Mouse (Mus musculus): Measurements from ENCODE around the gene 6820408C15Rik. TPM values are rescaled to one million over a fixed set of nuclear protein-coding genes. Genes with fewer than 3 reads are reported as not detected.

6820408C15Rik gene
- 1.9 and 2.5 TPM in 2 replicates for polyA plus RNA-seq (2015; fragmentation: Nextera tagmentation; extraction: Ambion mirVana)

GRCm38 (mm10) chr2:152415287-152415686 is at the start of gene 6820408C15Rik:
TSS of gene 6820408C15Rik (plus strand) at chr2:152415587.
- Histone ChIP-seq H3K36me3 (replicated peaks) (no peaks in the 10 kb centered on the region), H3K9me3 (no peaks in the 10 kb centered on the region), H3K9ac (peak within 1 kb of the TSS; percentile 63), H3K4me1 (peaks cover 45% of the 10 kb centered on the region), H3K27ac (peak within 1 kb of the TSS; percentile 97), H3K4me3 (peak within 1 kb of the TSS; percentile 72), H3K27me3 (replicated peaks) (no peaks in the 10 kb centered on the region), H3K4me2 (peak within 1 kb of the TSS; percentile 87)
- 28% methylated on average over 4 of the region's 4 CpGs for WGBS
- ATAC-seq (replicated peaks): peak; percentile 10; the same call in 1 of the 2 replicates

DNA sequence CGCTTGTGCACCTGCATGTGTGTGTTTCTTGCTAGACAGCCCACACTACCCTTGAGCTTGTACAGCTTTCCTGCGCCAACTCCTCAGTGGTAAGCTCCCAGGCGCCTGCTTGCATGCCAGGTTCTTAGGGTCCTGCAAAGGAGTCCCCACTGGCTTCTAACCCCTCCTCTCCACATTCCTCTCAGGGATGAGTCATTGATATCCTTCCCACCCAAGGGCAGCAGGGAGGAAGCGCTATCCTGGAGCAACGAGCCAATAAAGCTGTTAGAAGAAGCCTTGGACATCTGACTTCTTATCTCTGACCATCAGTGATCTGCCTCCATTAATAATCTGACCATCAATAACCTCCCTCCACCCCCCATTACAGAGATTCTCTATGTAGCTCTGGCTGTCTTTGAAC is 47.5 kb upstream of the 6820408C15Rik start:
- ATAC-seq (replicated peaks): no peak
- H3K9ac ChIP-seq: no peak overlapping the region
- H3K4me3 ChIP-seq: no peak overlapping the region
- H3K4me1 ChIP-seq: peaks cover 6% of the 10 kb centered on the region; the same call in 1 of the 2 replicates
- H3K4me2 ChIP-seq: no peak overlapping the region
- no peaks in the 10 kb centered on the region for H3K27me3 ChIP-seq (replicated peaks)
- no peaks in the 10 kb centered on the region for H3K36me3 ChIP-seq (replicated peaks)
- WGBS: 85% methylated on average over 5 of the region's 5 CpGs
- H3K9me3 ChIP-seq: no peaks in the 10 kb centered on the region
- no peak overlapping the region for H3K27ac ChIP-seq

GRCm38 (mm10) chr2:152368532-152369140 is 46.8 kb upstream of the 6820408C15Rik start:
- WGBS: 30% methylated on average over 14 of the region's 14 CpGs
- 0 out of 2 replicates have a peak, but pooled peaks have one; percentile 9 for ATAC-seq (replicated peaks)
- no peak overlapping the region for H3K27ac ChIP-seq
- no peak overlapping the region for H3K4me3 ChIP-seq
- no peaks in the 10 kb centered on the region for H3K27me3 ChIP-seq (replicated peaks)
- no peaks in the 10 kb centered on the region for H3K9me3 ChIP-seq
- peaks cover 3% of the 10 kb centered on the region; the same call in 1 of the 2 replicates for H3K4me1 ChIP-seq
- H3K9ac ChIP-seq: no peak overlapping the region
- peak overlapping the region; percentile 4 for H3K4me2 ChIP-seq
- no peaks in the 10 kb centered on the region for H3K36me3 ChIP-seq (replicated peaks)

- Histone ChIP-seq H3K4me1 (peaks cover 30% of the 10 kb centered on the region), H3K27ac (no peak overlapping the region), H3K4me3 (no peak overlapping the region), H3K27me3 (replicated peaks) (no peaks in the 10 kb centered on the region), H3K9ac (no peak overlapping the region), H3K4me2 (no peak overlapping the region), H3K9me3 (no peaks in the 10 kb centered on the region), H3K36me3 (replicated peaks) (no peaks in the 10 kb centered on the region)
- WGBS: 82% methylated on average over 7 of the region's 7 CpGs
- ATAC-seq (replicated peaks): no peak
Observed at GRCm38 (mm10) chr2:152372104-152372503, 43.3 kb upstream of the 6820408C15Rik start.

DNA sequence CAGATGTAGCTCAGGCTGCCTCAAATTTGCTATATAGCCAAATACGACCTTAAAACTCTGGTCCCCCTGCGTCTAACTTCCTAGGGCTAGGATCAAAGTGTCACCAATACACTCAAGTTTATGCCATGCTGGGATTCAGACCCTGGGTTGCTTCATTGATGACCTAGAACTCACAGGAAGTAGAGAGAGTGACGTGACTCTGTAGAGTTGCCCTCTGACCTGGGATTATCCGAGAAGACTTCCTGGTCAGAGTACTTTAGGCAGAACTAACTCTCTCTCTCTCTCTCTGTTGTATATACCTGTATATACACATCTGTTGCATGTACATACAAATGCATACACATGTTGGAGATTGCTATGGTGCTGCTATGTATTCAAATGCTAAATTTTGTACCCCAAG is 42.7 kb upstream of the 6820408C15Rik start:
- no peaks in the 10 kb centered on the region for H3K27me3 ChIP-seq (replicated peaks)
- H3K4me2 ChIP-seq: no peak overlapping the region
- no peak overlapping the region for H3K9ac ChIP-seq
- WGBS: 68% methylated on average over 4 of the region's 4 CpGs
- no peak overlapping the region for H3K27ac ChIP-seq
- no peaks in the 10 kb centered on the region for H3K9me3 ChIP-seq
- ATAC-seq (replicated peaks): no peak
- no peak overlapping the region for H3K4me3 ChIP-seq
- H3K4me1 ChIP-seq: peaks cover 31% of the 10 kb centered on the region
- H3K36me3 ChIP-seq (replicated peaks): no peaks in the 10 kb centered on the region

DNA sequence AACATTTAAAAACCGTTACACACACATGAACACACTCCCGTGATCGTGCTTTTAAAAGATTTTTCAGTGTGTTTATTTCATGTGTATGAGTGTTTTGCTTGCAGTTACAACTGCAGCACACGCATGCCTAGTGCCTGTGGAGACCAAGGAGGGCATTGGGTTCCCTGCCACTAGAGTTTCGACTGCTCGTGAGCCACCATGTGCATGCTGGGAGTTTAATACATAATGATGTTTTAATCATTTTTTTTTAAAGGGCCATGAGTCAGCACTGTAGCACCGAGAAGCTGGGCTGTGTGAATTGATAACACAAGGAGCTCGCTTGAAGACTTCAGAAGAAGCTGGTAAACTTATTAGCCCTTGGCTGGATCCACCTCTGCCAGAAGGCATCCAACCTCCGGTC is 41.8 kb upstream of the 6820408C15Rik start:
- no peak for ATAC-seq (replicated peaks)
- WGBS: 83% methylated on average over 9 of the region's 9 CpGs
- no peak overlapping the region for H3K4me2 ChIP-seq
- no peak overlapping the region for H3K27ac ChIP-seq
- no peak overlapping the region for H3K9ac ChIP-seq
- no peaks in the 10 kb centered on the region for H3K9me3 ChIP-seq
- no peak overlapping the region for H3K4me3 ChIP-seq
- H3K27me3 ChIP-seq (replicated peaks): no peaks in the 10 kb centered on the region
- H3K36me3 ChIP-seq (replicated peaks): no peaks in the 10 kb centered on the region
- peaks cover 31% of the 10 kb centered on the region for H3K4me1 ChIP-seq

DNA sequence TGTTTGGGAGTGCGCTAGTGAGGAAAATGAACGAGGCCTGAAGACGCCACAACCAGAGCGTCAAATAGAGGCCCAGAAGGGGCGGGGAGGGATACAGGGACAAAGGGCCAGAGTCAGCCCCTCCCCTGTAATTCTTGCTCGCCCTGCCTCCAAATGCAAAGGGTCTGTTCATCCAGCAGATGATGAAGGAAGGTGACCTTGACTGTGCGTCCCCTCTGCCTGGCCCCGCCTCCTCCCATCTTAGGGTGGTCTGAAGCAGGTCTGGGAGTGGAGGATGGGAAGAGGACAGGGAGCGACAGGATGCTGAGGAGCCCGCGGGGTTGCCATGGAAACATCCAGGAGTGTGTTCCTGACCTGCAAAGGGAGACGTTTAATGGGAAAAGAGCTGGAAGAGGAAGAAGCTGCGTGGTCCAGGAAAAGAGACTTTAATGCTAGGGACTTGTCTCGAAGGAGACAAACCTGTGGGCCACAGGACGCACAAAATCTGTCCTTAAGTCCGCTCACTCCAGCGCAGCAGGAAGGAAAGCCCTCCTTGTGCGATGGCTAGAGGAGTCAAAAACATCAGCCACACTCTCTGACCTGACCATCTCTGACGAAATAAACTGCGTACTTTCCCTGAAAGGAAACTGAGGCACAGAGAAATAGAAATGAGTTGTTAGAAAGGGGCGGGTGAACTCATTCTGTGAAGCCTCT is 39.6 kb upstream of the 6820408C15Rik start:
- Histone ChIP-seq H3K9ac (peak overlapping the region; percentile 65), H3K36me3 (replicated peaks) (no peaks in the 10 kb centered on the region), H3K4me2 (peak overlapping the region; percentile 67), H3K9me3 (no peaks in the 10 kb centered on the region), H3K27ac (peak overlapping the region; percentile 92), H3K4me1 (peaks cover 31% of the 10 kb centered on the region), H3K4me3 (peak overlapping the region; percentile 43), H3K27me3 (replicated peaks) (no peaks in the 10 kb centered on the region)
- ATAC-seq (replicated peaks): peak; percentile 94
- WGBS: 3% methylated on average over 21 of the region's 21 CpGs

DNA sequence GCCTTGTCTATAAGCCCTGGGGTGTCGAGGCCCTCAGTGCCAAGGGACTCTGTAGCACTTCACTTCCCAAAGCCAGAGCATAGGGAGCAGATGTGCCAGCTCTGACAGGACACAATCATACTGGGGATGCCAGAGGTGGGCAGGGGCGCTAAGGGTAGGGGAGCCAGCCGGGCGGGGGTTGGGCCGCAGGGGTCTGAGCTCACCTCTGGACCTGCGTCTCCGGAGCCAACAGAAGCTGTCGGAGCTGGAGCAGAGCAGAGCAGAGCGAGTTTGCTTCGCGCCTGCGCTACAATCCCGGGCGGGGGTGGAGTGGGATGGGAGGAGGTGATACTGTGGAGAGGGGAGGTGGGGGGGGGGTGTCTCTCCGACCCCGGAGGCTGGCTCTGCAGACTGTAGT is 39.0 kb upstream of the 6820408C15Rik start, which contains the start of gene Nrsn2:
Gene Nrsn2, minus strand, starts transcription at position 294 of the 397 bp plus-strand sequence.
- Histone ChIP-seq H3K4me1 (peaks cover 31% of the 10 kb centered on the region), H3K9ac (peak within 1 kb of the TSS; percentile 65), H3K36me3 (replicated peaks) (no peaks in the 10 kb centered on the region), H3K4me3 (peak within 1 kb of the TSS; percentile 43), H3K27me3 (replicated peaks) (no peaks in the 10 kb centered on the region), H3K4me2 (peak within 1 kb of the TSS; percentile 67), H3K9me3 (no peaks in the 10 kb centered on the region), H3K27ac (peak within 1 kb of the TSS; percentile 92)
- ATAC-seq (replicated peaks): peak; percentile 88
- WGBS: 3% methylated on average over 16 of the region's 16 CpGs

DNA sequence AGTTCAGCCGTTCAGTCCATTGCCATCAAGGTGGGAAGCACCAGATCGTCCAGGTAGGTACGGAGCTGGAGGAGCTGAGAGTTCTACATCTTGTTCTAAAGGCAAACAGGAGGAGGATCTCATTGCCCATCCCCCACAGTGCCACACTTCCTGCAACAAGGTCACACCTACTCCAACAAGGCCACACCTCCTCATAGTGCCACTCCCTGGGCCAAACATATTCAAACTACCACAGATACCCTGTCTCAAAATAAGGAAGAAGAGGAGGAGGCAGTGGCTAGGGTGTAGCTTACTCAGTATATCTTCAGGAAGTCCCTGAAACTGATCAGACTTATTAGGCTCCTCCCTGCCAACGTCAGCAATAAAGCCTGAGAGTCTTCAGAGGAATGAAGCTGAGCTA is 31.2 kb upstream of the 6820408C15Rik start:
- Histone ChIP-seq H3K36me3 (replicated peaks) (no peaks in the 10 kb centered on the region), H3K9me3 (no peaks in the 10 kb centered on the region), H3K4me1 (no peaks in the 10 kb centered on the region), H3K4me3 (no peak overlapping the region), H3K4me2 (no peak overlapping the region), H3K27ac (no peak overlapping the region), H3K9ac (no peak overlapping the region), H3K27me3 (replicated peaks) (no peaks in the 10 kb centered on the region)
- 90% methylated on average over 4 of the region's 4 CpGs for WGBS
- ATAC-seq (replicated peaks): no peak

GRCm38 (mm10) chr2:152392786-152393185 is 22.6 kb upstream of the 6820408C15Rik start:
- ATAC-seq (replicated peaks): no peak
- H3K36me3 ChIP-seq (replicated peaks): no peaks in the 10 kb centered on the region
- no peaks in the 10 kb centered on the region for H3K9me3 ChIP-seq
- 14% methylated on average over 3 of the region's 3 CpGs for WGBS
- H3K4me3 ChIP-seq: no peak overlapping the region
- peaks cover 32% of the 10 kb centered on the region for H3K4me1 ChIP-seq
- no peak overlapping the region for H3K9ac ChIP-seq
- H3K27ac ChIP-seq: no peak overlapping the region
- H3K4me2 ChIP-seq: no peak overlapping the region
- no peaks in the 10 kb centered on the region for H3K27me3 ChIP-seq (replicated peaks)

DNA sequence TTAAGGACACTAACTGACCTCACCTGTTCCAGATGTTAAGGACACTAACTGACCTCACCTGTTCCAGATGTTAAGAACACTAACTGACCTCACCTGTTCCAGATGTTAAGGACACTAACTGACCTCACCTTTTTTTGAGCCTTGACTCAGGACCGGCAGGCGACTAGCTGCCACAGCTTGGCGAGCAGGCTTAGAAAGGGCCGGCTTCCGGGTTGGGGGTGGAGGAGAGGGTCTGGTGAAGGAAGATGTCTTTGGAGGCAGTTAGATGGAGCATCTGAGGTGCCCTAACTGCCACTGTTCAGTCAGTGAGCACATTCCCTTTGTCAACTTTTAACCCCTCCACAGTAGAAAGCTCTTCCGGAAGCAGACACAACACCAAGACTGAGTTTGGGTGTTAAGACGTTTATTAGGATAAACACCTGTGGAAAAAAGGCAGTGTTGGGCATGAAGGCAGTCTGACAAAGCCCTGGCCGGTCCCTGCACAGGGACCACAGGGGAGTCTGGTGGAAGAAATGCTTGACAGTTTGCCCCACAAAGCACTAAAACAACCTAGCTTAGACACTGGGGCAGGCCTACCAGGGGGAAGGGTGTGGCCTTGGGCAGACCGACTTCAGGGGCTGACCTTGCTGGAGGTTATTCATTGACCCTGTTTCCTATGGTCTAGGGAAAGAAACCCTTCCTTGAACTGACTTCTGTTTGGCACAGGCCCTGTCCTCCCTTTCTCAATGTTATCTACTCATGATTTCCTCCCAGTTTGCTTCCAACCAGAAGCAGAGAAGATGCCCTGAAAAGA is 22.0 kb upstream of the 6820408C15Rik start:
- H3K4me3 ChIP-seq: 0 out of 2 replicates have a peak overlapping the region, but pooled peaks have one; percentile 89
- H3K4me2 ChIP-seq: peak overlapping the region; percentile 93
- peak overlapping the region; percentile 20; the same call in 1 of the 2 replicates for H3K27ac ChIP-seq
- H3K9ac ChIP-seq: no peak overlapping the region
- WGBS: 47% methylated on average over 9 of the region's 9 CpGs
- H3K9me3 ChIP-seq: no peaks in the 10 kb centered on the region
- H3K36me3 ChIP-seq (replicated peaks): no peaks in the 10 kb centered on the region
- no peak for ATAC-seq (replicated peaks)
- H3K4me1 ChIP-seq: peaks cover 32% of the 10 kb centered on the region
- H3K27me3 ChIP-seq (replicated peaks): no peaks in the 10 kb centered on the region

- no peaks in the 10 kb centered on the region for H3K9me3 ChIP-seq
- H3K9ac ChIP-seq: peak overlapping the region; percentile 99
- H3K4me1 ChIP-seq: peaks cover 48% of the 10 kb centered on the region
- H3K27me3 ChIP-seq (replicated peaks): no peaks in the 10 kb centered on the region
- ATAC-seq (replicated peaks): no peak
- H3K4me2 ChIP-seq: peak overlapping the region; percentile 93
- H3K4me3 ChIP-seq: peak overlapping the region; percentile 89
- peak overlapping the region; percentile 100 for H3K27ac ChIP-seq
- no peaks in the 10 kb centered on the region for H3K36me3 ChIP-seq (replicated peaks)
- 22% methylated on average over 13 of the region's 13 CpGs for WGBS
Observed at GRCm38 (mm10) chr2:152395271-152395920, 20.0 kb upstream of the 6820408C15Rik start.
